Mouse (Mus musculus) MEL (cell line): ENCODE results near the gene Serpina1f. TPM values are rescaled to one million over a fixed set of nuclear protein-coding genes. Genes with fewer than 3 reads are reported as not detected.

Experiments
- DNase-seq: peaks from one replicate; pipeline ENCODE4 v3.0.0; 2011; ENCODE audit warnings: low read depth, low spot score
- H3K27ac ChIP-seq: 2 replicates; pipeline ENCODE4 v1.5.1; 2012; ENCODE audit warnings: low read depth, mild to moderate bottlenecking, control low read depth, low read length, moderate library complexity; ENCODE audit not compliant: control insufficient read depth
- H3K27me3 ChIP-seq, 2 experiments: fragments of 150-350 bp in 1 of 2; sonication (generic) in 1 of 2; 2 replicates each; pipeline ENCODE4 v1.6.1; 2012; ENCODE audit warnings: low read length in 2 of 2, mild to moderate bottlenecking in 2 of 2, improper control_type of control experiment in 1 of 2, moderate library complexity in 1 of 2; ENCODE audit not compliant: insufficient read depth in 2 of 2, control insufficient read depth in 1 of 2
- H3K36me3 ChIP-seq, 2 experiments: 2 replicates each; pipeline ENCODE4 v1.6.1; 2012 to 2014; ENCODE audit warnings: low read length in 2 of 2, improper control_type of control experiment in 1 of 2, inconsistent platforms in 1 of 2, mild to moderate bottlenecking in 1 of 2; ENCODE audit not compliant: insufficient read depth in 2 of 2, control insufficient read depth in 1 of 2
- H3K4me1 ChIP-seq, 2 experiments: fragments of 150-350 bp in 1 of 2; sonication (generic) in 1 of 2; 2 replicates each; pipeline ENCODE4 v1.6.1; 2012; ENCODE audit warnings: low read length in 2 of 2, improper control_type of control experiment in 1 of 2, mild to moderate bottlenecking in 1 of 2; ENCODE audit not compliant: insufficient read depth in 2 of 2, control insufficient read depth in 1 of 2
- H3K4me3 ChIP-seq, 2 experiments: fragments of 150-350 bp in 1 of 2; sonication (generic) in 1 of 2; 2 replicates each; pipeline ENCODE4 v1.5.1; 2012; ENCODE audit warnings: low read depth in 2 of 2, low read length in 2 of 2, mild to moderate bottlenecking in 2 of 2, moderate library complexity in 2 of 2, control low read depth in 1 of 2, improper control_type of control experiment in 1 of 2; ENCODE audit not compliant: control insufficient read depth in 1 of 2, insufficient read depth in 1 of 2
- H3K79me2 ChIP-seq: 2 replicates; pipeline ENCODE4 v1.6.1; 2012; ENCODE audit warnings: mild to moderate bottlenecking, low read length, moderate library complexity; ENCODE audit not compliant: control insufficient read depth, poor library complexity, insufficient read depth
- H3K9ac ChIP-seq: 2 replicates; pipeline ENCODE4 v1.6.1; 2012; ENCODE audit warnings: low read depth, mild to moderate bottlenecking, control low read depth, low read length, moderate library complexity; ENCODE audit not compliant: control insufficient read depth, poor library complexity, severe bottlenecking
- H3K9me3 ChIP-seq: fragments of 150-350 bp; sonication (generic); replicated peaks from 2 replicates; pipeline ENCODE4 v1.6.1; 2012; ENCODE audit warnings: mild to moderate bottlenecking, low read length, improper control_type of control experiment, moderate library complexity; ENCODE audit not compliant: insufficient read depth
- BHLHE40 ChIP-seq: IDR thresholded peaks from 2 replicates; pipeline ENCODE4 v1.6.1; 2012; ENCODE audit warnings: low read depth, mild to moderate bottlenecking, inconsistent platforms, low read length, improper control_type of control experiment, borderline replicate concordance
- CHD1 ChIP-seq: IDR thresholded peaks from 2 replicates; pipeline ENCODE4 v1.6.1; 2012; ENCODE audit warnings: low read depth, mild to moderate bottlenecking, inconsistent platforms, low read length, improper control_type of control experiment
- CTCF ChIP-seq, 3 experiments: IDR thresholded peaks in 2 of 3; conservative IDR thresholded peaks in 1 of 3; 2 replicates each; pipeline ENCODE4 v1.5.1; 2011 to 2012; ENCODE audit warnings: low read length in 3 of 3, low read depth in 2 of 3, mild to moderate bottlenecking in 2 of 3, improper control_type of control experiment in 1 of 3, inconsistent platforms in 1 of 3, mixed read lengths in 1 of 3, moderate library complexity in 1 of 3; ENCODE audit not compliant: control insufficient read depth in 1 of 3, insufficient read depth in 1 of 3, poor library complexity in 1 of 3, severe bottlenecking in 1 of 3
- EP300 ChIP-seq, 2 experiments: IDR thresholded peaks; 2 replicates each; pipeline ENCODE4 v1.6.1; 2011; ENCODE audit warnings: improper control_type of control experiment in 2 of 2, low read length in 2 of 2, low read depth in 1 of 2, mild to moderate bottlenecking in 1 of 2
- ETS1 ChIP-seq: IDR thresholded peaks from 2 replicates; pipeline ENCODE4 v1.6.1; 2012; ENCODE audit warnings: low read depth, mild to moderate bottlenecking, inconsistent platforms, low read length, improper control_type of control experiment, moderate library complexity
- GABPA ChIP-seq: IDR thresholded peaks from 2 replicates; pipeline ENCODE4 v1.6.1; 2012; ENCODE audit warnings: low read depth, mild to moderate bottlenecking, inconsistent platforms, low read length, improper control_type of control experiment, moderate library complexity
- JUND ChIP-seq: IDR thresholded peaks from 2 replicates; pipeline ENCODE4 v1.6.1; 2011; ENCODE audit warnings: low read depth, mild to moderate bottlenecking, improper control_type of control experiment, low read length
- MXI1 ChIP-seq: IDR thresholded peaks from 2 replicates; pipeline ENCODE4 v1.6.1; 2011; ENCODE audit warnings: mild to moderate bottlenecking, low read depth, low read length, improper control_type of control experiment
- MYC ChIP-seq: IDR thresholded peaks from 2 replicates; pipeline ENCODE4 v1.6.1; 2011; ENCODE audit warnings: low read depth, mild to moderate bottlenecking, low read length, improper control_type of control experiment, moderate library complexity
- POLR2A ChIP-seq, 2 experiments: IDR thresholded peaks; 2 replicates each; pipeline ENCODE4 v1.6.1; 2011 to 2012; ENCODE audit warnings: low read length in 2 of 2, mild to moderate bottlenecking in 2 of 2, control low read depth in 1 of 2, improper control_type of control experiment in 1 of 2, low read depth in 1 of 2, moderate library complexity in 1 of 2; ENCODE audit not compliant: control insufficient read depth in 1 of 2, insufficient read depth in 1 of 2, poor library complexity in 1 of 2
- POLR2AphosphoS2 ChIP-seq: IDR thresholded peaks from 2 replicates; pipeline ENCODE4 v1.6.1; 2011; ENCODE audit warnings: low read length, improper control_type of control experiment
- POLR2AphosphoS5 ChIP-seq: IDR thresholded peaks from 2 replicates; pipeline ENCODE4 v1.6.1; 2012; ENCODE audit warnings: low read depth, borderline replicate concordance, mild to moderate bottlenecking, inconsistent platforms, low read length, moderate library complexity, mixed read lengths
- TAL1 ChIP-seq: IDR thresholded peaks from 2 replicates; pipeline ENCODE4 v1.6.1; 2012; ENCODE audit warnings: mild to moderate bottlenecking, inconsistent platforms, low read length, moderate library complexity, mixed read lengths
- TCF12 ChIP-seq: IDR thresholded peaks from 2 replicates; pipeline ENCODE4 v1.6.1; 2014; ENCODE audit warnings: low read depth, mild to moderate bottlenecking, inconsistent platforms, low read length, improper control_type of control experiment, moderate library complexity
- UBTF ChIP-seq: IDR thresholded peaks from 2 replicates; pipeline ENCODE4 v1.6.1; 2012; ENCODE audit warnings: low read depth, mild to moderate bottlenecking, inconsistent platforms, low read length, improper control_type of control experiment, moderate library complexity, borderline replicate concordance; ENCODE audit not compliant: insufficient read depth
- ZKSCAN1 ChIP-seq: IDR thresholded peaks from 2 replicates; pipeline ENCODE4 v1.6.1; 2012; ENCODE audit warnings: low read depth, mild to moderate bottlenecking, inconsistent platforms, low read length, improper control_type of control experiment, moderate library complexity
- ZMIZ1 ChIP-seq: IDR thresholded peaks from 2 replicates; pipeline ENCODE4 v1.6.1; 2012; ENCODE audit warnings: low read depth, mild to moderate bottlenecking, inconsistent platforms, low read length, improper control_type of control experiment, moderate library complexity
- ZNF384 ChIP-seq: IDR thresholded peaks from 2 replicates; pipeline ENCODE4 v1.6.1; 2012; ENCODE audit warnings: low read depth, mild to moderate bottlenecking, inconsistent platforms, low read length, improper control_type of control experiment
- polyA plus RNA-seq, 2 experiments: library from polyadenylated mRNA; stranded (reverse) in 1 of 2; unstranded in 1 of 2; fragments of >175 nt in 1 of 2; fragments of >200 nt in 1 of 2; gene quantifications; 2 replicates each; pipeline versions ENCODE4 v1.2.1 to v1.2.4; 2012; ENCODE audit warnings: low replicate concordance in 2 of 2, low read depth in 1 of 2; ENCODE audit not compliant: insufficient read length in 2 of 2, insufficient read depth in 1 of 2, missing spikeins in 1 of 2
- total RNA-seq: library from RNA; depleted of rRNA; stranded (reverse); fragments of 300-350 nt; gene quantifications from 2 replicates; pipeline ENCODE4 v1.2.3, GENCODE M21; 2012

The Serpina1f gene
- total and polyA plus RNA-seq, 3 experiments, result not detected

- no peak within 1 kb of the TSS for H3K4me3 ChIP-seq
- TF ChIP-seq MYC, result no peak
- TF ChIP-seq TAL1, result no peak
- no peak for TF ChIP-seq CHD1
- no peak for TF ChIP-seq ZKSCAN1
- no peak for TF ChIP-seq ZMIZ1
- TF ChIP-seq POLR2A (IDR thresholded peaks at IDR 0.05; ENCODE audit: control insufficient read depth in 1 of 2, insufficient read depth in 1 of 2, low read depth in 1 of 2, low read length in 2 of 2, poor library complexity in 1 of 2), result no peak
- no peak for TF ChIP-seq EP300 (IDR thresholded peaks at IDR 0.05; ENCODE audit: low read depth in 1 of 2, low read length in 2 of 2)
- no peaks in the 10 kb centered on the region for H3K9me3 ChIP-seq
- no peak within 1 kb of the TSS for H3K9ac ChIP-seq
- no peak for DNase-seq
- no peaks in the 10 kb centered on the region for H3K36me3 ChIP-seq
- no peaks in the 10 kb centered on the region for H3K4me1 ChIP-seq
- no peaks in the 10 kb centered on the region; a peak in 1 of 4 replicates for H3K27me3 ChIP-seq
- no peaks in the 10 kb centered on the region for H3K79me2 ChIP-seq
- H3K27ac ChIP-seq, result no peak within 1 kb of the TSS
Measured at GRCm38 (mm10) chr12:103656848-103657626, 38.3 kb downstream of the Serpina1f start, which contains the start of gene Serpina6. TSS of gene Serpina6 (minus strand) at chr12:103657212.

GRCm38 (mm10) chr12:103655123-103656044, 39.9 kb downstream of the Serpina1f start:
- H3K27me3 ChIP-seq, result no peaks in the 10 kb centered on the region; a peak in 1 of 4 replicates
- TF ChIP-seq BHLHE40, result no peak
- no peak for TF ChIP-seq JUND
- no peak for TF ChIP-seq MXI1
- no peak for TF ChIP-seq TCF12
- no peak for TF ChIP-seq POLR2AphosphoS5
- no peak for TF ChIP-seq ZNF384
- no peak for TF ChIP-seq CTCF (IDR thresholded peaks at IDR 0.05 in 2 of 3, conservative IDR thresholded peaks at IDR 0.05 in 1 of 3; ENCODE audit: control insufficient read depth in 1 of 3, insufficient read depth in 1 of 3, low read depth in 2 of 3, low read length in 3 of 3, poor library complexity in 1 of 3, severe bottlenecking in 1 of 3)
- TF ChIP-seq CHD1, result no peak
- TF ChIP-seq POLR2AphosphoS2, result no peak
- TF ChIP-seq GABPA, result no peak
- no peak for TF ChIP-seq UBTF
- TF ChIP-seq ETS1, result no peak
- H3K9me3 ChIP-seq, result no peaks in the 10 kb centered on the region
- no peak overlapping the region for H3K27ac ChIP-seq
- H3K36me3 ChIP-seq, result no peaks in the 10 kb centered on the region
- H3K4me3 ChIP-seq, result no peak overlapping the region
- no peaks in the 10 kb centered on the region for H3K4me1 ChIP-seq
- no peaks in the 10 kb centered on the region for H3K79me2 ChIP-seq
- H3K9ac ChIP-seq, result no peak overlapping the region
- no peak for DNase-seq
